Comparison of ENCODE assay signal across 9 mouse cellular contexts in the genomic region with DNA sequence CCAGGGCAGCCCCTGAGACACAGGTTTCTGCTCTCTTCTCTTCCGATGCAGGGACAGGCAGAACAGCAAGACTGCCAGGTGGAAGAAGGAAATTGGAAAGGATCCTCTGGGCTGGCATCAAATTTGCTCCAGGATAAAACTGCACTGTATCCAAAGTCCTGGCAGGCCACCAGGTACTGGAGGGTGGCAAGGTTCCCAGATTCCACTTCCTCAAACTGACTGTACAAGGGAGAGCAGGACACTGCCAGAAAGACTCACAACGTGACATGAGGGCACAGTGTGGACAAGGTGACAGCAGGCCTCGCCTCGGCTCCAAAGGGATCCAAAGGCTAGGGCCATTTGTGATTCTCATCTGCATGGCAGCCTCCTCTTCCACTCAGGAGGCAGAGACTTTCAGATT.
DNase-seq lines count a peak whose midpoint lies in the region; ATAC-seq lines count a peak whose summit lies in the region.
"Had no signal": no experiment of that assay in that cellular context is flagged by ENCODE, and none has a peak within 500 bp of the region (broad histone marks: within the 10 kb centered on the region; RNA-seq: fewer than 3 reads in every experiment).

No protein-coding gene starts in this region.

- ATAC-seq in heart, embryonic 13.5 days (ENCODE audit: extremely low read depth, insufficient number of reproducible peaks, low FRiP score, low TSS enrichment) = no peak
- ATAC-seq in midbrain, embryonic 11.5 days (ENCODE audit: low FRiP score) = no peak

- no peak overlapping the region for H3K4me2 ChIP-seq in heart, embryonic 13.5 days
- H3K4me2 ChIP-seq in midbrain, embryonic 11.5 days = no peak overlapping the region
- H3K4me2 ChIP-seq: midbrain, embryonic 12.5 days had no signal

- peak; percentile 55 for DNase-seq in layer of hippocampus, adult 11-12 months (ENCODE audit: low spot score)
- no peak for DNase-seq in layer of hippocampus, adult 9-10 months (ENCODE audit: low spot score)
- DNase-seq in cerebellum, postnatal 25 days = peak; percentile 100
- peak; percentile 18 to 42 for DNase-seq in left cerebral cortex, adult 8-10 months (ENCODE audit: low spot score in 2 of 2)
- peak; percentile 9 to 35 for DNase-seq in right cerebral cortex, postnatal 36 days (ENCODE audit: low spot score in 2 of 2)
- no peak for DNase-seq in retina, postnatal 1 day
- no peak for DNase-seq in midbrain, embryonic 11.5 days (ENCODE audit: low spot score, missing footprints)

- H3K4me1 ChIP-seq in heart, embryonic 13.5 days = peaks cover 34% of the 10 kb centered on the region
- no peaks in the 10 kb centered on the region for H3K4me1 ChIP-seq in midbrain, embryonic 11.5 days (ENCODE audit: control insufficient read depth, insufficient read depth, low read length)

- 0 out of 2 replicates have a peak overlapping the region, but pooled peaks have one; percentile 39 for H3K27ac ChIP-seq in heart, embryonic 13.5 days (replicated peaks)
- H3K27ac ChIP-seq in midbrain, embryonic 11.5 days (ENCODE audit: low read depth, low read length) = no peak overlapping the region
- H3K27ac ChIP-seq: midbrain, embryonic 12.5 days had no signal

- H3K9ac ChIP-seq in heart, embryonic 13.5 days = 0 out of 2 replicates have a peak overlapping the region, but pooled peaks have one; percentile 9
- no peak overlapping the region for H3K9ac ChIP-seq in midbrain, embryonic 11.5 days (ENCODE audit: low read length)
- H3K9ac ChIP-seq: midbrain, embryonic 12.5 days had no signal

- no peaks in the 10 kb centered on the region for H3K9me3 ChIP-seq in heart, embryonic 13.5 days
- no peaks in the 10 kb centered on the region for H3K9me3 ChIP-seq in midbrain, embryonic 11.5 days (ENCODE audit: control insufficient read depth, low read length)
- H3K9me3 ChIP-seq: midbrain, embryonic 12.5 days had no signal

- no peak overlapping the region for H3K4me3 ChIP-seq in heart, embryonic 13.5 days
- H3K4me3 ChIP-seq in midbrain, embryonic 11.5 days (ENCODE audit: low read depth, low read length) = no peak overlapping the region
- H3K4me3 ChIP-seq: midbrain, embryonic 12.5 days had no signal

- WGBS in heart, embryonic 13.5 days = 61% methylated on average over 4 of the region's 4 CpGs
- 83% methylated on average over 4 of the region's 4 CpGs for WGBS in midbrain, embryonic 11.5 days

- no peaks in the 10 kb centered on the region for H3K36me3 ChIP-seq in heart, embryonic 13.5 days
- H3K36me3 ChIP-seq in midbrain, embryonic 11.5 days (ENCODE audit: control insufficient read depth, insufficient read depth, low read length) = no peaks in the 10 kb centered on the region
- H3K36me3 ChIP-seq: midbrain, embryonic 12.5 days had no signal

- no peaks in the 10 kb centered on the region for H3K27me3 ChIP-seq in heart, embryonic 13.5 days (replicated peaks)
- H3K27me3 ChIP-seq in midbrain, embryonic 11.5 days (ENCODE audit: control insufficient read depth, insufficient read depth, low read length) = no peaks in the 10 kb centered on the region
- H3K27me3 ChIP-seq: midbrain, embryonic 12.5 days had no signal

Comparison
In these comparisons a context has a peak if more than half of its experiments do, and no peak if none do; other contexts are left out.
1. DNase-seq: peak in layer of hippocampus, adult 11-12 months (single experiment), cerebellum, postnatal 25 days (2 of 2), left cerebral cortex, adult 8-10 months (2 of 2) and right cerebral cortex, postnatal 36 days (2 of 2); none in layer of hippocampus, adult 9-10 months (single experiment), retina, postnatal 1 day (single experiment) and midbrain, embryonic 11.5 days (single experiment).